Mouse (Mus musculus): ENCODE data around the gene Zfp738. TPM values are rescaled to one million over a fixed set of nuclear protein-coding genes. Genes with fewer than 3 reads are reported as not detected.
"Not testable (repeated sequence)": the region's sequence is repeated elsewhere in the genome, so short reads cannot be mapped to it uniquely, and the experiment has no call there.

The Zfp738 gene
- polyA plus RNA-seq (2014; fragmentation: Nextera tagmentation; extraction: Ambion mirVana): 11.8 and 12.5 TPM in 2 replicates

DNA sequence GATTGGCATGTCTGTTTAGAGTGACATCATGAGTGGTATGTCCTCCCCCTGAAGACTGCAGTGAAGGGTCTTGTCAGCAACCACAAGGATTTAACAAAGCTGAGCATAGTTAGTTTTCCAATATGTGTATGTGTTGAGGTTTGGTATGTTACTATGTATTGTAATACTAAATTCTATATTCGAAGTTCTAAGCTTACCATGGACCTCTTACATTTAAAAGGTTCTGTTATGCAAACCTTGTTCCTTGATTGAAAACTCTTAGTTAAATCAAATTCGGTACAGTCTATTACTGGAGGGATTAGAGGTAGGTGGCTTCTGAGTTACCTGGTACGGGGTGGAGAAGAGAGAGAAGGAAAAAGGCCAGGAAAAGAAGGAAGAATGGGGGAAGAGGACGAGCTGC is at the start of gene Zfp738:
Gene Zfp738 (minus strand): TSS at position 101 of the 400 bp plus-strand sequence.
- no peaks in the 10 kb centered on the region for H3K36me3 ChIP-seq (replicated peaks; ENCODE audit: control insufficient read depth, insufficient read depth, low read depth, low read length)
- 77% methylated on average over 4 of the region's 4 CpGs for WGBS
- H3K9me3 ChIP-seq (replicated peaks; ENCODE audit: control insufficient read depth, low read length): no peaks in the 10 kb centered on the region
- H3K27me3 ChIP-seq (ENCODE audit: control insufficient read depth, insufficient read depth, low read length): no peaks in the 10 kb centered on the region
- no peak within 1 kb of the TSS for H3K27ac ChIP-seq (replicated peaks; ENCODE audit: low read depth, low read length)
- no peak within 1 kb of the TSS for H3K9ac ChIP-seq (replicated peaks; ENCODE audit: low read length)
- H3K4me2 ChIP-seq (ENCODE audit: low read depth, low read length): no peak within 1 kb of the TSS
- no peaks in the 10 kb centered on the region for H3K4me1 ChIP-seq (ENCODE audit: control insufficient read depth, insufficient read depth, low read length)
- no peak within 1 kb of the TSS for H3K4me3 ChIP-seq (ENCODE audit: low read depth, low read length)
- DNase-seq (ENCODE audit: low spot score) (no peak), ATAC-seq (replicated peaks; ENCODE audit: insufficient number of reproducible peaks, low FRiP score, low TSS enrichment, low read depth) (no peak)

- H3K4me2 ChIP-seq (ENCODE audit: low read depth, low read length); H3K27me3 ChIP-seq (ENCODE audit: control insufficient read depth, insufficient read depth, low read length); H3K4me3 ChIP-seq (ENCODE audit: low read depth, low read length); H3K27ac ChIP-seq (replicated peaks; ENCODE audit: low read depth, low read length); H3K9ac ChIP-seq (replicated peaks; ENCODE audit: low read length); H3K4me1 ChIP-seq (ENCODE audit: control insufficient read depth, insufficient read depth, low read length); DNase-seq (ENCODE audit: low spot score); H3K9me3 ChIP-seq (replicated peaks; ENCODE audit: control insufficient read depth, low read length); ATAC-seq (replicated peaks; ENCODE audit: insufficient number of reproducible peaks, low FRiP score, low TSS enrichment, low read depth); H3K36me3 ChIP-seq (replicated peaks; ENCODE audit: control insufficient read depth, insufficient read depth, low read depth, low read length): not testable (repeated sequence)
- WGBS: 90% methylated on average over 9 of the region's 9 CpGs
Observed at GRCm38 (mm10) chr13:67734391-67734790, 47.5 kb upstream of the Zfp738 start.

GRCm38 (mm10) chr13:67729441-67729840 is 42.6 kb upstream of the Zfp738 start:
- ATAC-seq (replicated peaks; ENCODE audit: insufficient number of reproducible peaks, low FRiP score, low TSS enrichment, low read depth) (peak; percentile 68; the same call in 1 of the 2 replicates), DNase-seq (ENCODE audit: low spot score) (peak; percentile 37)
- not testable (repeated sequence) for H3K27ac ChIP-seq (replicated peaks; ENCODE audit: low read depth, low read length); H3K36me3 ChIP-seq (replicated peaks; ENCODE audit: control insufficient read depth, insufficient read depth, low read depth, low read length); H3K27me3 ChIP-seq (ENCODE audit: control insufficient read depth, insufficient read depth, low read length); H3K9me3 ChIP-seq (replicated peaks; ENCODE audit: control insufficient read depth, low read length); H3K4me1 ChIP-seq (ENCODE audit: control insufficient read depth, insufficient read depth, low read length)
- Histone ChIP-seq H3K9ac (replicated peaks; ENCODE audit: low read length) (peak overlapping the region; percentile 47), H3K4me2 (ENCODE audit: low read depth, low read length) (peak overlapping the region; percentile 37), H3K4me3 (ENCODE audit: low read depth, low read length) (peak overlapping the region; percentile 56)
- 38% methylated on average over 4 of the region's 4 CpGs for WGBS

- ATAC-seq (replicated peaks; ENCODE audit: insufficient number of reproducible peaks, low FRiP score, low TSS enrichment, low read depth): peak; percentile 84
- Histone ChIP-seq H3K9me3 (replicated peaks; ENCODE audit: control insufficient read depth, low read length) (no peaks in the 10 kb centered on the region), H3K4me2 (ENCODE audit: low read depth, low read length) (peak within 1 kb of the TSS; percentile 37), H3K4me3 (ENCODE audit: low read depth, low read length) (peak within 1 kb of the TSS; percentile 56), H3K27me3 (ENCODE audit: control insufficient read depth, insufficient read depth, low read length) (no peaks in the 10 kb centered on the region), H3K4me1 (ENCODE audit: control insufficient read depth, insufficient read depth, low read length) (no peaks in the 10 kb centered on the region), H3K36me3 (replicated peaks; ENCODE audit: control insufficient read depth, insufficient read depth, low read depth, low read length) (no peaks in the 10 kb centered on the region), H3K27ac (replicated peaks; ENCODE audit: low read depth, low read length) (no peak within 1 kb of the TSS), H3K9ac (replicated peaks; ENCODE audit: low read length) (peak within 1 kb of the TSS; percentile 47)
- WGBS: 4% methylated on average over 18 of the region's 21 CpGs
- peak; percentile 74 for DNase-seq (ENCODE audit: low spot score)
Observed at GRCm38 (mm10) chr13:67728641-67729318, 41.9 kb upstream of the Zfp738 start, which contains the start of gene Zfp65. Gene Zfp65 (minus strand): TSS chr13:67729173.

GRCm38 (mm10) chr13:67728106-67728505 is 41.2 kb upstream of the Zfp738 start:
- WGBS: 87% methylated on average over 1 of the region's 1 CpGs
- no peaks in the 10 kb centered on the region for H3K27me3 ChIP-seq (ENCODE audit: control insufficient read depth, insufficient read depth, low read length)
- DNase-seq (ENCODE audit: low spot score) (no peak), ATAC-seq (replicated peaks; ENCODE audit: insufficient number of reproducible peaks, low FRiP score, low TSS enrichment, low read depth) (no peak)
- no peak overlapping the region for H3K9ac ChIP-seq (replicated peaks; ENCODE audit: low read length)
- H3K36me3 ChIP-seq (replicated peaks; ENCODE audit: control insufficient read depth, insufficient read depth, low read depth, low read length): no peaks in the 10 kb centered on the region
- no peaks in the 10 kb centered on the region for H3K4me1 ChIP-seq (ENCODE audit: control insufficient read depth, insufficient read depth, low read length)
- no peak overlapping the region for H3K4me2 ChIP-seq (ENCODE audit: low read depth, low read length)
- no peaks in the 10 kb centered on the region for H3K9me3 ChIP-seq (replicated peaks; ENCODE audit: control insufficient read depth, low read length)
- no peak overlapping the region for H3K4me3 ChIP-seq (ENCODE audit: low read depth, low read length)
- H3K27ac ChIP-seq (replicated peaks; ENCODE audit: low read depth, low read length): no peak overlapping the region

- H3K4me3 ChIP-seq (ENCODE audit: low read depth, low read length); H3K27me3 ChIP-seq (ENCODE audit: control insufficient read depth, insufficient read depth, low read length); H3K36me3 ChIP-seq (replicated peaks; ENCODE audit: control insufficient read depth, insufficient read depth, low read depth, low read length); H3K4me1 ChIP-seq (ENCODE audit: control insufficient read depth, insufficient read depth, low read length); DNase-seq (ENCODE audit: low spot score); H3K4me2 ChIP-seq (ENCODE audit: low read depth, low read length); H3K27ac ChIP-seq (replicated peaks; ENCODE audit: low read depth, low read length); H3K9ac ChIP-seq (replicated peaks; ENCODE audit: low read length); ATAC-seq (replicated peaks; ENCODE audit: insufficient number of reproducible peaks, low FRiP score, low TSS enrichment, low read depth); H3K9me3 ChIP-seq (replicated peaks; ENCODE audit: control insufficient read depth, low read length): not testable (repeated sequence)
- 93% methylated on average over 2 of the region's 2 CpGs for WGBS
Observed at GRCm38 (mm10) chr13:67725331-67725730, 38.5 kb upstream of the Zfp738 start.

DNA sequence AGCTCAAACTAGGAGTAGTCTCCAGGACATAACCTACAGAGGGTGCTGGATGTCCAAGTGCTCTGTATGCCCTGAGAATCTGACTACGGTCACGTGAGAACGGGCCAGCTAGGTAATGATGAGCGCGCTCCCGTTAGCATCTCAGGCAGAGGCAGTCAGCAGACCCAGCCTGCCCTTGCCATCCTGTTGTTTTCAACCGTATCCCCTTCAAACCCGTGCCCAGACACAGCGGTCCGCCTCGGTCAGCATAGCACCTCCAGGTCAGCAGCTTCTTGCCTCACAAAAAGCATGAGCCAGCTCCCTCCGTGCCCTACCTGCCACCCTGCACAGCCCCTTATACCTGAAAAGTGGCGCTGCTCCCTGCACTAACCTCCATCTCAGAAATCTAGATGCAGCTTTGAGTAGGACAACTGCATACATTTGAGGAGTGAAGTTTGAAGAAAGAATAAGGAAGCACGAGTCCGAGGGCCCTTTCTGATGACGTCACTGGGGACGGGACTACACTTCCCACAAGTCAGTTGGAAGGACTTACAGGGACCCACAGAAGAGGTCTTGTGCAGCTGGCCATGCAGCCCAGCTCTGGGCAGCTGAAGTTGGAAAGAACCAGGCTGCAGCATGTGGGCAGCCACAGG is 37.1 kb upstream of the Zfp738 start:
- peak; percentile 94 for ATAC-seq (replicated peaks; ENCODE audit: insufficient number of reproducible peaks, low FRiP score, low TSS enrichment, low read depth)
- WGBS: under 1% methylated on average over 17 of the region's 17 CpGs
- peak overlapping the region; percentile 53 for H3K4me2 ChIP-seq (ENCODE audit: low read depth, low read length)
- H3K27ac ChIP-seq (replicated peaks; ENCODE audit: low read depth, low read length): no peak overlapping the region
- H3K4me3 ChIP-seq (ENCODE audit: low read depth, low read length): peak overlapping the region; percentile 65
- peak; percentile 93 for DNase-seq (ENCODE audit: low spot score)
- H3K9ac ChIP-seq (replicated peaks; ENCODE audit: low read length): peak overlapping the region; percentile 84
- no peaks in the 10 kb centered on the region for H3K36me3 ChIP-seq (replicated peaks; ENCODE audit: control insufficient read depth, insufficient read depth, low read depth, low read length)
- no peaks in the 10 kb centered on the region for H3K4me1 ChIP-seq (ENCODE audit: control insufficient read depth, insufficient read depth, low read length)
- no peaks in the 10 kb centered on the region for H3K9me3 ChIP-seq (replicated peaks; ENCODE audit: control insufficient read depth, low read length)
- no peaks in the 10 kb centered on the region for H3K27me3 ChIP-seq (ENCODE audit: control insufficient read depth, insufficient read depth, low read length)

GRCm38 (mm10) chr13:67683841-67684240 is 3.0 kb downstream of the Zfp738 start:
- H3K4me1 ChIP-seq (ENCODE audit: control insufficient read depth, insufficient read depth, low read length); H3K9ac ChIP-seq (replicated peaks; ENCODE audit: low read length); H3K27ac ChIP-seq (replicated peaks; ENCODE audit: low read depth, low read length); H3K4me2 ChIP-seq (ENCODE audit: low read depth, low read length); H3K27me3 ChIP-seq (ENCODE audit: control insufficient read depth, insufficient read depth, low read length); DNase-seq (ENCODE audit: low spot score); H3K36me3 ChIP-seq (replicated peaks; ENCODE audit: control insufficient read depth, insufficient read depth, low read depth, low read length); H3K9me3 ChIP-seq (replicated peaks; ENCODE audit: control insufficient read depth, low read length); ATAC-seq (replicated peaks; ENCODE audit: insufficient number of reproducible peaks, low FRiP score, low TSS enrichment, low read depth): not testable (repeated sequence)
- WGBS: 76% methylated on average over 2 of the region's 2 CpGs
- H3K4me3 ChIP-seq (ENCODE audit: low read depth, low read length): peak overlapping the region; percentile 67; the same call in 1 of the 2 replicates
